Mouse (Mus musculus) heart, embryonic 13.5 days (tissue): ENCODE measurements around the gene Gcsh. TPM values are rescaled to one million over a fixed set of nuclear protein-coding genes. Genes with fewer than 3 reads are reported as not detected.
A peak's percentile ranks its signal among the peaks of the same experiment; 100 is the strongest.

Source experiments
- ATAC-seq: fragments of 200-750 bp; cut with Nextera tagmentation; 2 replicates; pipeline ENCODE4 v1.8.0; 2017; ENCODE audit warnings: moderate TSS enrichment; ENCODE audit not compliant: insufficient number of reproducible peaks, low FRiP score, low TSS enrichment; ENCODE audit errors: extremely low read depth
- H3K27ac ChIP-seq: fragments of 300-500 bp; sonication (generic); replicated peaks from 2 replicates; pipeline ENCODE4 v1.5.1; 2015; ENCODE audit warnings: moderate library complexity, mild to moderate bottlenecking, inconsistent platforms
- H3K27me3 ChIP-seq: fragments of 300-500 bp; sonication (generic); replicated peaks from 2 replicates; pipeline ENCODE4 v1.6.1; 2015; ENCODE audit warnings: mild to moderate bottlenecking, inconsistent platforms
- H3K36me3 ChIP-seq: fragments of 300-500 bp; sonication (generic); 2 replicates; pipeline ENCODE4 v1.6.1; 2015; ENCODE audit warnings: mild to moderate bottlenecking, inconsistent platforms
- H3K4me1 ChIP-seq: fragments of 300-500 bp; sonication (generic); 2 replicates; pipeline ENCODE4 v1.6.1; 2015; ENCODE audit warnings: inconsistent platforms
- H3K4me2 ChIP-seq: fragments of 300-500 bp; sonication (generic); 2 replicates; pipeline ENCODE4 v1.6.1; 2015; ENCODE audit warnings: inconsistent platforms, mild to moderate bottlenecking, moderate library complexity
- H3K4me3 ChIP-seq: fragments of 300-500 bp; sonication (generic); 2 replicates; pipeline ENCODE4 v1.5.1; 2015; ENCODE audit warnings: moderate library complexity, mild to moderate bottlenecking, inconsistent platforms
- H3K9ac ChIP-seq: fragments of 300-500 bp; sonication (generic); 2 replicates; pipeline ENCODE4 v1.6.1; 2015; ENCODE audit warnings: inconsistent platforms, mild to moderate bottlenecking, moderate library complexity
- H3K9me3 ChIP-seq: fragments of 300-500 bp; sonication (generic); 2 replicates; pipeline ENCODE4 v1.6.1; 2016; ENCODE audit warnings: inconsistent platforms
- WGBS: fragments of 180-500 bp; shearing (Covaris S2); methylation state at CpG from one replicate; pipeline ENCODE4 v1.1.7; 2015; ENCODE audit warnings: mixed read lengths; 5-methylcytosine and 5-hydroxymethylcytosine counted together
- polyA plus RNA-seq: library from polyadenylated mRNA; unstranded; fragments of >200 nt; fragmentation: Nextera tagmentation; extraction: Ambion mirVana; gene quantifications from 2 replicates; pipeline ENCODE4 v1.2.1, GENCODE M21; 2015

Gene Gcsh
- polyA plus RNA-seq, 1 experiment from 2014 or later, result 78.4 TPM

DNA sequence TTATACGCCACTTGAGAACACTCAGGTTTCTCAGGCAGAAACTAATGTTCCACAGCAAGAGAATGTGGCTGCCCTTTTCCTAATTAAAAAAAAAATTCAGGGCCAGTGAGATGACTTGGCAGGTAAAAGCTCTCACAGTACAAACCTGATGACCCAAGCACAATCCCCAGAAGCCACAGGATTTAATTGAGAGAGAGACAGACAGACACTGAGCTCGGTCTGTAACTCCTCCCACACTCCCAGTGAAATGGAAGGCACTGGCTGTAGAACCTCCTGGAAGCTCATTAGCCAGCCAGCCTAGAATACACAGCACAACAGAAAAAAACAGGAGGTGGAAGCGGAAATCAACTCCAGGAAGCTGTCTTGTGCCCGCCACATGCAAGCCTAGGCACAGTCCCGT is 17.7 kb downstream of the Gcsh start:
- 59% methylated on average over 5 of the region's 5 CpGs for WGBS
- H3K4me2 ChIP-seq, result no peak overlapping the region

DNA sequence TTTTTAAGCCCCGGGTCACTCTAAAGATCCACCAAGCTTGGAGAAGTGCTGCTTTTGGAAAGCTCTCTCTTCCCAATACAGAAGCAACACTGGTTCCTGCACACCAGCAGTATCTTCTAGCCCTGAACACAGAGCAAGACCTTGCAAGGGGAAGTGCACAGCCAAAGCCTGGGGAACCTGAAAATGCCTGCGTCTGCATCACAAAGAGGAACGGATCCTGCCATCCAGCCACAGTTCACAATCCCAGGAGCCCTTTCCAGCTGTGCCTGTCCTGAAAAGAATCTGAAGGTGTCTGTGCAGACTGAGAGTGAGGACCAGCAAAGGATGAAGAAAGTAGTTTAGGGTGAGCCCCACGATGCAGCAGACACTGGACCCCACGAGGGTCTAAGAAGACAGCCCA is 18.3 kb downstream of the Gcsh start:
- Histone ChIP-seq H3K27me3 (no peaks in the 10 kb centered on the region), H3K4me1 (peaks cover 11% of the 10 kb centered on the region), H3K9me3 (no peaks in the 10 kb centered on the region), H3K4me2 (no peak overlapping the region), H3K36me3 (no peaks in the 10 kb centered on the region), H3K27ac (no peak overlapping the region), H3K9ac (no peak overlapping the region), H3K4me3 (no peak overlapping the region)
- ATAC-seq, result no peak
- 39% methylated on average over 5 of the region's 5 CpGs for WGBS

More for the DNA sequence above, 17.7 kb downstream of the Gcsh start:
- Histone ChIP-seq H3K36me3 (no peaks in the 10 kb centered on the region), H3K27ac (no peak overlapping the region), H3K9me3 (no peaks in the 10 kb centered on the region), H3K27me3 (no peaks in the 10 kb centered on the region), H3K4me3 (no peak overlapping the region), H3K4me1 (peaks cover 12% of the 10 kb centered on the region), H3K9ac (no peak overlapping the region)
- ATAC-seq, result no peak

GRCm38 (mm10) chr8:116969531-116969930 is 23.8 kb downstream of the Gcsh start:
- ATAC-seq, result no peak
- Histone ChIP-seq H3K27ac (no peak overlapping the region), H3K27me3 (no peaks in the 10 kb centered on the region), H3K9me3 (no peaks in the 10 kb centered on the region), H3K9ac (no peak overlapping the region), H3K36me3 (no peaks in the 10 kb centered on the region), H3K4me3 (no peak overlapping the region), H3K4me1 (no peaks in the 10 kb centered on the region), H3K4me2 (no peak overlapping the region)
- WGBS, result 83% methylated on average over 6 of the region's 6 CpGs

- no peak for ATAC-seq
- H3K4me2 ChIP-seq, result no peak overlapping the region
- no peaks in the 10 kb centered on the region for H3K27me3 ChIP-seq
- peaks cover 67% of the 10 kb centered on the region for H3K36me3 ChIP-seq
- H3K27ac ChIP-seq, result no peak overlapping the region
- no peak overlapping the region for H3K9ac ChIP-seq
- no peak overlapping the region for H3K4me3 ChIP-seq
- no peaks in the 10 kb centered on the region for H3K9me3 ChIP-seq
- H3K4me1 ChIP-seq, result peaks cover 17% of the 10 kb centered on the region
- WGBS, result 87% methylated on average over 9 of the region's 9 CpGs
These were observed 38.9 kb downstream of the Gcsh start for GRCm38 (mm10) chr8:116954415-116954814.

DNA sequence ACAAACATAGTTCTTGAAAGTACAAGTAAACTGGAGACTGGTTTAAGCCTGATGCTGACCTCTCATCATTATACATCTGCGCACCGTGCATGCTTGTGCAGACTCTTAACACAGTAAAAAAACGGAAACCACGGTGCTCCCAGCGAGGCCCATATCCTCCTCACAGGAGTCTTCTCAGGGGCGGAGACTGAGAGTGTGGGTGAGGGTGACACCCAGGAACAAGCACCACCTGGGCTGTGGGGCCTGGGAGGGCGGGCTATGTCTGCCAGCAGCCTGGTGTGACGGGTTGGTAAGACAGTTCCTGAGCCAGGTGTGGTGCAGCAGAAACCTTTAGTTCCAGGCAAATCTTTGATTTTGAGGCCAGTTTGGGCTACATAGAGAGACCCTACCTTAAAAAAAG is 40.9 kb downstream of the Gcsh start:
- Histone ChIP-seq H3K27ac (no peak overlapping the region), H3K36me3 (peaks cover 47% of the 10 kb centered on the region), H3K9ac (no peak overlapping the region), H3K9me3 (no peaks in the 10 kb centered on the region), H3K4me3 (no peak overlapping the region), H3K27me3 (no peaks in the 10 kb centered on the region), H3K4me1 (peaks cover 27% of the 10 kb centered on the region), H3K4me2 (no peak overlapping the region)
- no peak for ATAC-seq
- WGBS, result 88% methylated on average over 8 of the region's 8 CpGs

- Histone ChIP-seq H3K4me1 (peaks cover 33% of the 10 kb centered on the region), H3K4me3 (no peak overlapping the region), H3K9me3 (no peaks in the 10 kb centered on the region), H3K27me3 (no peaks in the 10 kb centered on the region), H3K4me2 (no peak overlapping the region), H3K9ac (no peak overlapping the region), H3K36me3 (peaks cover 40% of the 10 kb centered on the region), H3K27ac (no peak overlapping the region)
- ATAC-seq, result no peak
- WGBS, result 90% methylated on average over 2 of the region's 2 CpGs
These were observed 41.6 kb downstream of the Gcsh start for GRCm38 (mm10) chr8:116951778-116952177.

GRCm38 (mm10) chr8:116951369-116951768 is 42.0 kb downstream of the Gcsh start:
- Histone ChIP-seq H3K27me3 (no peaks in the 10 kb centered on the region), H3K36me3 (peaks cover 36% of the 10 kb centered on the region), H3K4me2 (no peak overlapping the region), H3K4me3 (no peak overlapping the region), H3K4me1 (peaks cover 38% of the 10 kb centered on the region), H3K9ac (no peak overlapping the region), H3K9me3 (no peaks in the 10 kb centered on the region), H3K27ac (0 out of 2 replicates have a peak overlapping the region, but pooled peaks have one; percentile 2)
- 0 out of 2 replicates have a peak, but pooled peaks have one; percentile 32 for ATAC-seq
- 49% methylated on average over 5 of the region's 5 CpGs for WGBS

DNA sequence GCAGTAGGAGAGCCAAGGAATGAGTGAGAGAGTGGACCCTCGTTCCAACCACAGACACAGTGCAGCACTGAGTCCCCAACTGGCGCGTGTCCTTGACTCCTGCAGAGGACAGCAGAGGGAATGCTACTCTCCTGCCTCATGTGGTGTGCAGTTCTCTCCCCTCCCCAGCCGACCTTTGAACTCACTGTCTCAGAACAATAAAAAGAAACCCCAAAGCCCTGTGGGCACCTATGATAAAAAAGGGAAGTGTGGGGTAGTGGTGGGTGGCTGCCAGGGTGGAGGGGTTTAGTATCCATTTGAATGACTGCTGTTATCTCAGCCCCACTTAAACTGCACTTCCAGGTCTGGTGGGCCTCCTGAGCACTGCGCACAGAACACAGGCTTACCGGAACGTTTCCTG is 45.7 kb downstream of the Gcsh start:
- no peak overlapping the region for H3K9ac ChIP-seq
- H3K9me3 ChIP-seq, result no peaks in the 10 kb centered on the region
- ATAC-seq, result no peak
- H3K4me2 ChIP-seq, result peak overlapping the region; percentile 33
- WGBS, result 52% methylated on average over 7 of the region's 7 CpGs
- no peaks in the 10 kb centered on the region for H3K27me3 ChIP-seq
- peaks cover 67% of the 10 kb centered on the region for H3K4me1 ChIP-seq
- H3K36me3 ChIP-seq, result no peaks in the 10 kb centered on the region
- H3K4me3 ChIP-seq, result no peak overlapping the region
- peak overlapping the region; percentile 90 for H3K27ac ChIP-seq

DNA sequence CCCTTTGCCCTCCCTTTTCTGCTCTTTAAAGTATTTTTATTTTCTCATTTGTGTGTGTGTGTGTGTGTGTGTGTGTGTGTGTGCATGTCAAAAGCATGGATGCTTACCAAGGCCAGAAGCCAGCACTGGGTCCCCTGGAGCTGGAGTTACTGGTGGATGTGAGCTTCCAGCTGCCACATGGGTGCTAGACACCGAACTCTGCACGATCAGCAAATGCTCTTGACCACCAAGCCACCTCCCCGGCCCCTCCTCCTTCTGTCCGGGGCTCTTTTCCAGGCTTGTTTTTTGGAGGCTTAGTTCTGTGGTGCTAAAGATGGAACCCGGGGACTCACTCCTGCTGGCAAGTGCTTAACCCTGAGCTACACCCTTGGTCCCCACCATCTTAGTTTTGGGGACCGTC is 46.5 kb downstream of the Gcsh start:
- no peaks in the 10 kb centered on the region for H3K9me3 ChIP-seq
- H3K4me2 ChIP-seq, result peak overlapping the region; percentile 96
- H3K4me1 ChIP-seq, result peaks cover 67% of the 10 kb centered on the region
- H3K27me3 ChIP-seq, result no peaks in the 10 kb centered on the region
- ATAC-seq, result no peak
- H3K9ac ChIP-seq, result peak overlapping the region; percentile 72
- 60% methylated on average over 6 of the region's 6 CpGs for WGBS
- peak overlapping the region; percentile 38 for H3K4me3 ChIP-seq
- peak overlapping the region; percentile 90 for H3K27ac ChIP-seq
- no peaks in the 10 kb centered on the region for H3K36me3 ChIP-seq

GRCm38 (mm10) chr8:116946268-116946838 is 47.0 kb downstream of the Gcsh start:
- peak overlapping the region; percentile 72 for H3K9ac ChIP-seq
- WGBS, result 25% methylated on average over 21 of the region's 21 CpGs
- H3K4me3 ChIP-seq, result peak overlapping the region; percentile 38
- peak overlapping the region; percentile 90 for H3K27ac ChIP-seq
- H3K4me1 ChIP-seq, result peaks cover 62% of the 10 kb centered on the region
- no peaks in the 10 kb centered on the region for H3K27me3 ChIP-seq
- no peaks in the 10 kb centered on the region for H3K36me3 ChIP-seq
- no peaks in the 10 kb centered on the region for H3K9me3 ChIP-seq
- peak overlapping the region; percentile 96 for H3K4me2 ChIP-seq
- ATAC-seq, result no peak

DNA sequence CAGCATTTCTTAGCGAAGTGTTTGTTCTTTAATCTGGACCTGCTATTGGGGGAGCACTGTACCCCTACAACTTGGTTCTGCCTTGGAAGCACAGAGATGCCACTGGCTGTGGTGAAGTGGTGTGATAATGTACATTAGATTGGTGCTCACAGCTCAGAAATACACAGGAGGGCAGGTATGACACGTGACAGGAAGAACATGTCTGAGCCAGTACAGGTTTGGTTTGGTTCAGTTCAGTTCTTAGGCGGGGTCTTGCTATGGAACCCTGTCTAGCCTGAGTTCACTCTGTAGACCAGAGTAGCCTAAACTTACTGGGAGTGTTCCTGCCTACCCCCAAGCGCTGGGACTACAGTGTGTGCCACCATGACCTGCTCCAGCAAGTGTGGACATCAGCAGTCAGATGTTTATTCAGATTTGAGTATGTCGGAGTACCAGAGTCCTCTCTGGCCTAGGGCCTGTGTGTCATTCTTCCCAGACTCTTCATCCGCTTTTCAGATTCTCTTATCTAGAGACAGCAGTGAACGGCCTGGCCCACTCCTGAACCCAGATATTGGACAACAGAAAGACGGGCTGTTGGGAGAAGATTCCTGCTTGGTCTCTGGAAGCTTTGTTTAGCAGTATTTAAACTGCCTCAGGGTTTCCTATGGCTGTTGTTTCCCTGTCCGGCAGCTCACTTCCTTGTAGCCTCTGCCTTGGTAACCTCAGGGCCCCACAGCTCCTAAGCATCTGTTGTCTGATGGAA is 48.0 kb downstream of the Gcsh start:
- ATAC-seq, result no peak
- H3K9me3 ChIP-seq, result no peaks in the 10 kb centered on the region
- H3K4me3 ChIP-seq, result 0 out of 2 replicates have a peak overlapping the region, but pooled peaks have one; percentile 98
- peaks cover 7% of the 10 kb centered on the region; the same call in 1 of the 2 replicates for H3K36me3 ChIP-seq
- peaks cover 55% of the 10 kb centered on the region for H3K4me1 ChIP-seq
- no peaks in the 10 kb centered on the region for H3K27me3 ChIP-seq
- peak overlapping the region; percentile 90 for H3K27ac ChIP-seq
- 50% methylated on average over 9 of the region's 9 CpGs for WGBS
- peak overlapping the region; percentile 72; the same call in 1 of the 2 replicates for H3K9ac ChIP-seq
- H3K4me2 ChIP-seq, result peak overlapping the region; percentile 96

GRCm38 (mm10) chr8:116944385-116944696 is 49.0 kb downstream of the Gcsh start:
- Histone ChIP-seq H3K27ac (peak overlapping the region; percentile 0; the same call in 1 of the 2 replicates), H3K4me3 (peak overlapping the region; percentile 98), H3K27me3 (no peaks in the 10 kb centered on the region), H3K36me3 (peaks cover 11% of the 10 kb centered on the region), H3K4me1 (peaks cover 52% of the 10 kb centered on the region), H3K9ac (peak overlapping the region; percentile 88), H3K9me3 (no peaks in the 10 kb centered on the region), H3K4me2 (peak overlapping the region; percentile 96)
- WGBS, result 19% methylated on average over 4 of the region's 4 CpGs
- ATAC-seq, result no peak
